Mouse (Mus musculus): ENCODE data around the gene Mlxipl. TPM values are rescaled to one million over a fixed set of nuclear protein-coding genes. Genes with fewer than 3 reads are reported as not detected.
"Not testable (repeated sequence)": the region's sequence is repeated elsewhere in the genome, so short reads cannot be mapped to it uniquely, and the experiment has no call there.

The Mlxipl gene
- polyA plus RNA-seq, 1 experiment from 2014 or later: 0.76 TPM

DNA sequence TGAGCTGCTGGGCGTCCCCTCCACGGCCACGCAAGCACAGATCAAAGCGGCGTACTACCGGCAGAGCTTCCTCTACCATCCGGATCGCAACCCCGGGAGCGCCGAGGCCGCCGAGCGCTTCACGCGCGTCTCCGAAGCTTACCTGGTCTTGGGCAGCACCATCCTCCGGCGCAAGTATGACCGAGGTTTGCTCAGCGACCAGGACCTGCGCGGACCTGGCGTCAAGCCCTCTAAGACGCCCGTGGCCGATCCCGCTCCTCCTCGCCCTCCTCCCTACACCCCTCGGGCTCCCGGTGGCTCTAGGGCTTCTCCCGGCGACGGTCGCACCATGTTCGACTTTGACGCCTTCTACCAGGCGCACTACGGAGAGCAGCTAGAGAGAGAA lies 25.3 kb upstream of the Mlxipl start:
- Histone ChIP-seq H3K9me3 (ENCODE audit: control insufficient read depth, low read length) (no peaks in the 10 kb centered on the region), H3K36me3 (ENCODE audit: control insufficient read depth, insufficient read depth) (peaks cover 9% of the 10 kb centered on the region), H3K4me3 (replicated peaks; ENCODE audit: low read length) (peak overlapping the region; percentile 61), H3K27ac (ENCODE audit: low read length) (peak overlapping the region; percentile 39; the same call in 1 of the 2 replicates), H3K9ac (replicated peaks; ENCODE audit: low read depth, low read length) (peak overlapping the region; percentile 65), H3K4me1 (replicated peaks; ENCODE audit: control insufficient read depth, insufficient read depth, low read length) (peaks cover 19% of the 10 kb centered on the region), H3K27me3 (replicated peaks; ENCODE audit: control insufficient read depth, insufficient read depth, low read length) (no peaks in the 10 kb centered on the region), H3K4me2 (ENCODE audit: low read length) (peak overlapping the region; percentile 87)
- peak; percentile 49 for ATAC-seq
- under 1% methylated on average over 40 of the region's 40 CpGs for whole genome bisulfite sequencing

DNA sequence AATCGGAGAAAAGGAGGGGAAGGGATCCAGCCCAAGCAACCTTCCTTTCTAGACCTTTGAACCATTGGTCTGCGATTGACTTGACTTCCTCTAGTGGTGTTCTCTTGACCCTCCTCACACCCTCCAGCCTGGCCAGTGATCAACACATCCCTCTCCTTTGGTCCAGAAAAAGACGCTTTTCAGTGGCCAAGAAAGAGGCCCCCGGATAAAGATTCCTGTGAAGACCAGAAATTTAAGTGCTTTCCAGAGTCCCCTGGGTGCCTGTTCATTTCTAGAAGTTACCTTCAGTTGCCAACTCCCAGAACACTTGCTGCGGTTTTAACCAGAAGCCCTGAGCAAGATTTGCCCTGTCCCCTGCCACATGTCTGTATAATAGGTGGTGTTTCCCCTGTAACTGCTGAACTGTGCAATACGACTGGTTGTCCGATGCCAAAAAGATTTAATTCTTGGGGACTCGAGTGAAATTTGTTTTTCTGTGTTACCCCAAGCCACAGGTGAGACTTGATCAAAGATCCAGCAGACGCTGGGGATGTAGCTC lies 24.7 kb upstream of the Mlxipl start, which contains the start of gene Bud23:
Bud23 (minus strand) TSS at position 51 of the 538 bp plus-strand sequence.
- Histone ChIP-seq H3K27ac (ENCODE audit: low read length) (peak within 1 kb of the TSS; percentile 39; the same call in 1 of the 2 replicates), H3K9ac (replicated peaks; ENCODE audit: low read depth, low read length) (peak within 1 kb of the TSS; percentile 65), H3K4me1 (replicated peaks; ENCODE audit: control insufficient read depth, insufficient read depth, low read length) (peaks cover 19% of the 10 kb centered on the region), H3K4me3 (replicated peaks; ENCODE audit: low read length) (peak within 1 kb of the TSS; percentile 61), H3K4me2 (ENCODE audit: low read length) (peak within 1 kb of the TSS; percentile 87)
- H3K9me3 ChIP-seq (ENCODE audit: control insufficient read depth, low read length); H3K36me3 ChIP-seq (ENCODE audit: control insufficient read depth, insufficient read depth); H3K27me3 ChIP-seq (replicated peaks; ENCODE audit: control insufficient read depth, insufficient read depth, low read length); ATAC-seq: not testable (repeated sequence)
- 72% methylated on average over 9 of the region's 9 CpGs for WGBS

DNA sequence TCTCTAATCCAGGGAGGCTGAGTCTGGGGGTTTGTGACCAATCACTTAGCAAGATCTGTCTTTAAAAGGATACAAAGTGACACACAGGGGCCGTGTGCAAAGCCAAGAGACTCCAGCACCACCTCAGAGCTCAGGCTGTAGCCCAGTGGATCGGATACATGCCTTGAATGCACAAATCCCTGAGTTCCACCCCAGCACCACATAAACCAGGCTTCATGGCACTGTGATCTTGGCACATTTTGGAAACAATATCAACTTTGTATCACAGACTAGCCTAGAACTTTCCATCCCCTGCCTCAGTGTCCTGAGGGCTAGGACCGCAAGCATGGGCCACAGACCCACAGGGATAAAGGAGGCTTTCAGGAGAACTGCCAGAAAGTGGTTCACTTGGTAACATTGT lies 23.7 kb upstream of the Mlxipl start:
- Histone ChIP-seq H3K4me3 (replicated peaks; ENCODE audit: low read length) (no peak overlapping the region), H3K4me2 (ENCODE audit: low read length) (peak overlapping the region; percentile 6; the same call in 1 of the 2 replicates), H3K27ac (ENCODE audit: low read length) (no peak overlapping the region), H3K36me3 (ENCODE audit: control insufficient read depth, insufficient read depth) (peaks cover 4% of the 10 kb centered on the region; the same call in 1 of the 2 replicates), H3K27me3 (replicated peaks; ENCODE audit: control insufficient read depth, insufficient read depth, low read length) (no peaks in the 10 kb centered on the region), H3K4me1 (replicated peaks; ENCODE audit: control insufficient read depth, insufficient read depth, low read length) (peaks cover 19% of the 10 kb centered on the region), H3K9me3 (ENCODE audit: control insufficient read depth, low read length) (no peaks in the 10 kb centered on the region), H3K9ac (replicated peaks; ENCODE audit: low read depth, low read length) (no peak overlapping the region)
- WGBS: 85% methylated on average over 3 of the region's 3 CpGs
- ATAC-seq: no peak

DNA sequence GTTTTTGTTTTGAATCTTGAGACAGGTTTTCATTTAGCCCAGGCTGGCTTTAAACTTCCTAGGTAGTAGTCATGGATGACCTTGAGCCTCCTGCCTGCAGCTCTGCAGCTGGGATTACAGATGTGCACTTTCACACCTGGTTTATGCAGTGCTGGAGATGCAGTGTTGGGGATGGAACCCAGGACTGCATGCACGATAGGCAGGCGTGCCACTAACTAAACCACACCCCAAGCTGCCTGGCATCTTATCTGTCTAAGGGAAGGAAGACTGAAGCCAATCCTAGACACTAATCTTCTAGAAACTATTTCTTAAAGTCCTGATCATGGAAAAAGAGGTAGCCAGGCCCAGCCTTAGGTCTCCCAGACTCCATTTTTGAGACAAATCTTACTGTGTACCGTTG lies 19.2 kb upstream of the Mlxipl start:
- Histone ChIP-seq H3K4me3 (replicated peaks; ENCODE audit: low read length) (no peak overlapping the region), H3K27me3 (replicated peaks; ENCODE audit: control insufficient read depth, insufficient read depth, low read length) (no peaks in the 10 kb centered on the region), H3K9ac (replicated peaks; ENCODE audit: low read depth, low read length) (no peak overlapping the region), H3K9me3 (ENCODE audit: control insufficient read depth, low read length) (no peaks in the 10 kb centered on the region), H3K27ac (ENCODE audit: low read length) (no peak overlapping the region), H3K4me2 (ENCODE audit: low read length) (no peak overlapping the region), H3K4me1 (replicated peaks; ENCODE audit: control insufficient read depth, insufficient read depth, low read length) (peaks cover 14% of the 10 kb centered on the region), H3K36me3 (ENCODE audit: control insufficient read depth, insufficient read depth) (peaks cover 4% of the 10 kb centered on the region; the same call in 1 of the 2 replicates)
- 93% methylated on average over 3 of the region's 3 CpGs for WGBS
- ATAC-seq: no peak

DNA sequence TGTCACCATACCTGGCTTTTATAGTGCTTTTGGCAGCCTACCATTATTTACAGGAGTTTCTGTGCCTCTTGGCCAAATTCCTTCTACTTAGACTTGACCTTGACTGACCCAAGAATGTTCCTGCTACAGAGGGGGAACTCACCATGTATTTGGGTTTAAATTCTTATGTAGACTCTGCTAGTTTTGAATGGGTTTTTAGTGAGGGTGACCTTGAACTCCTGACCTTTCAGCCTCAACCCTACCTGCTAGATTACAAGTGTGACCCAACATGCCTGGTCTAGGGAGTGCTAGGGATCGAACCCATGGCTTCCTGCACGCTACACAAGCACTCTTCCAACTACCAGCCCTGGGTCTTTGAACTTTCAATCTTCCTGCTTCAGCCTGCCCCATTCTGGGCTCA lies 17.6 kb upstream of the Mlxipl start:
- H3K9ac ChIP-seq (replicated peaks; ENCODE audit: low read depth, low read length): no peak overlapping the region
- no peak for ATAC-seq
- peaks cover 4% of the 10 kb centered on the region; the same call in 1 of the 2 replicates for H3K36me3 ChIP-seq (ENCODE audit: control insufficient read depth, insufficient read depth)

DNA sequence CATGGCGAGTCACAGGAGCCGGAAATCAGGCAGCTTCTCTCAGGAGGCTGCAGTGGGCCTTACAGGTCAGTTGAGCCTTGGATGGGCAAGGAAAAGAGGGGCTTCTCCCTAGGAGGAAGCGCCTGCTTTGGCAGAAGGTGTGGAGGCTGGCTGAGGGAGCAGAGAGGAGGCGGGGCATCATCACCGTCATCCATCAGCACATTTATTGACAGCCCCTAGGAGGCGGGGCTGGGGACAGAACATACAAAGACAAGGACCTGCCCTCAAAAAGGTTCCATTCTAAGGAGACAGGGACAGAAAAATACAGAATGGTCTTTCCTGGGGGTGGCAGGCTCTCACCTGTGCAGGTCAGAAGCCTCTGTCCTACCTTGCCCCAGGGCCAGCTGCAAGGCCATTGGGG lies 17.0 kb upstream of the Mlxipl start:
- no peak for ATAC-seq
- Histone ChIP-seq H3K4me1 (replicated peaks; ENCODE audit: control insufficient read depth, insufficient read depth, low read length) (peaks cover 20% of the 10 kb centered on the region), H3K27ac (ENCODE audit: low read length) (no peak overlapping the region), H3K27me3 (replicated peaks; ENCODE audit: control insufficient read depth, insufficient read depth, low read length) (no peaks in the 10 kb centered on the region), H3K4me2 (ENCODE audit: low read length) (no peak overlapping the region), H3K9me3 (ENCODE audit: control insufficient read depth, low read length) (no peaks in the 10 kb centered on the region), H3K9ac (replicated peaks; ENCODE audit: low read depth, low read length) (no peak overlapping the region), H3K36me3 (ENCODE audit: control insufficient read depth, insufficient read depth) (0 out of 2 replicates have a peak, but pooled peaks cover 4% of the 10 kb centered on the region), H3K4me3 (replicated peaks; ENCODE audit: low read length) (no peak overlapping the region)
- 73% methylated on average over 6 of the region's 6 CpGs for WGBS

More for the DNA sequence above, 17.6 kb upstream of the Mlxipl start:
- H3K27me3 ChIP-seq (replicated peaks; ENCODE audit: control insufficient read depth, insufficient read depth, low read length): no peaks in the 10 kb centered on the region
- H3K4me2 ChIP-seq (ENCODE audit: low read length): no peak overlapping the region
- no peak overlapping the region for H3K4me3 ChIP-seq (replicated peaks; ENCODE audit: low read length)
- WGBS: 84% methylated on average over 2 of the region's 2 CpGs
- peaks cover 19% of the 10 kb centered on the region for H3K4me1 ChIP-seq (replicated peaks; ENCODE audit: control insufficient read depth, insufficient read depth, low read length)
- no peaks in the 10 kb centered on the region for H3K9me3 ChIP-seq (ENCODE audit: control insufficient read depth, low read length)
- no peak overlapping the region for H3K27ac ChIP-seq (ENCODE audit: low read length)

DNA sequence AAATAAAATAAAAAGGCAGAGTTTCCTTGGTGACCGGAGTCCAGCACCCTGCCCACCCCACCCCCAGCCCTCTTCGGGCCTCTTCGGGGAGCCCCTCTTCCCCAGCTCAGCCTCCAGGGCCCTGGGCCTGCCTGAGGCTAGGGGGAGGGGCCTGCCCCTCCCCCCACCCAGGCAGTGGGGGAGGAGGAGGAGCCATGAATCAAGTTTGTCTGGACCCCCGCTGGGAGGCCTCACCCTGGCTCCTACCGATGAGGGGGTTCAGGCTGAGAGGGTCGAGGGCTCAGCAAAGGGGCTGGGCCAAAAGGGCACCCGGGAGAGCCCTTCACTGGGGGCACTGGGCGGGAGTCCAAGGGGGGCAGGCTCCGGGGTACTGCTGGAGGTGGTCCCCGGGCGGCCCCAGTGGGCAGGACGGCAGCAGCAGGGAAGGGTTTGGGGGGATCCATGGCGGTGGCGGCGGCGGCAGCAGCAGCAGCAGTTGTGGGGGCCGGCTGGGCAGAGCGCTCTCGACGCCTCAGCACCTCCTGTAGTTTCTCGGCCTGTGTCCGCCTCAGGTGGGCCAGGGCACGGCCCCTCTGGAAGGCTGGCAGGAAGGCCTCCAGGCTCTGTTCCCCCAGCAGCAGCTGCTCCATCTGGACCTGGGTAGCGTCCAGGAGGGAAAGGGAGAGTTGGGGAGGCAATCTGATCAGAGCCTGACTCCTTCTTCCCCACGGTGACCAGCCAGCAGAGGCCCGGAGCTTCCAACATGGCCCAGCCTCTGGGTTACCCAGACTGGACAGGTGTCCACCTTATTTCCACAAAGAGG lies 16.1 kb upstream of the Mlxipl start:
- Histone ChIP-seq H3K36me3 (ENCODE audit: control insufficient read depth, insufficient read depth) (no peaks in the 10 kb centered on the region), H3K27ac (ENCODE audit: low read length) (no peak overlapping the region), H3K27me3 (replicated peaks; ENCODE audit: control insufficient read depth, insufficient read depth, low read length) (no peaks in the 10 kb centered on the region), H3K4me3 (replicated peaks; ENCODE audit: low read length) (no peak overlapping the region), H3K9me3 (ENCODE audit: control insufficient read depth, low read length) (no peaks in the 10 kb centered on the region), H3K4me2 (ENCODE audit: low read length) (no peak overlapping the region), H3K4me1 (replicated peaks; ENCODE audit: control insufficient read depth, insufficient read depth, low read length) (peaks cover 22% of the 10 kb centered on the region), H3K9ac (replicated peaks; ENCODE audit: low read depth, low read length) (no peak overlapping the region)
- ATAC-seq: no peak
- WGBS: 19% methylated on average over 26 of the region's 26 CpGs

DNA sequence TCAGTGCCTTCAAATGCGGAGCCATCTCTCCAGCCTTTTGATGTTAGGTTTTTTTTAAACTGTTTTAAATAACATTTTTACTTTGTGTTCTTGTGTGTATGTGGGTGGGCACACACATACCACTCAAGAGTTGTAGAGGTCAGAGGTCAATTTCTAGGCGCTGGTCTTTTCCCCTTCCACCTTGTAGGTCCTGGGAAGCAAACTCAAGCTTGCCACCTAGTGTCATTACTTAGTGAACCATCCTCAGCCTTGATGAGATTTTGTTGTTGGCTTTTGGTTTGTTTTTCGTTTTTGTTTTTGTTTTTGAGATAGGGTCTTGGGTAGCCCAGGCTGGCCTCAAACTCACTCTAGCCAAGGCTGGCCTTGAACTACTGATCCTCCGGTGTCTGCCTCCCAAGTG lies 14.0 kb upstream of the Mlxipl start:
- H3K4me2 ChIP-seq (ENCODE audit: low read length): no peak overlapping the region
- H3K36me3 ChIP-seq (ENCODE audit: control insufficient read depth, insufficient read depth): no peaks in the 10 kb centered on the region
- no peaks in the 10 kb centered on the region for H3K27me3 ChIP-seq (replicated peaks; ENCODE audit: control insufficient read depth, insufficient read depth, low read length)
- H3K9me3 ChIP-seq (ENCODE audit: control insufficient read depth, low read length): no peaks in the 10 kb centered on the region
- no peak overlapping the region for H3K27ac ChIP-seq (ENCODE audit: low read length)
- no peak overlapping the region for H3K9ac ChIP-seq (replicated peaks; ENCODE audit: low read depth, low read length)
- peaks cover 23% of the 10 kb centered on the region for H3K4me1 ChIP-seq (replicated peaks; ENCODE audit: control insufficient read depth, insufficient read depth, low read length)
- no peak for ATAC-seq
- no peak overlapping the region for H3K4me3 ChIP-seq (replicated peaks; ENCODE audit: low read length)
- WGBS: 71% methylated on average over 4 of the region's 4 CpGs

DNA sequence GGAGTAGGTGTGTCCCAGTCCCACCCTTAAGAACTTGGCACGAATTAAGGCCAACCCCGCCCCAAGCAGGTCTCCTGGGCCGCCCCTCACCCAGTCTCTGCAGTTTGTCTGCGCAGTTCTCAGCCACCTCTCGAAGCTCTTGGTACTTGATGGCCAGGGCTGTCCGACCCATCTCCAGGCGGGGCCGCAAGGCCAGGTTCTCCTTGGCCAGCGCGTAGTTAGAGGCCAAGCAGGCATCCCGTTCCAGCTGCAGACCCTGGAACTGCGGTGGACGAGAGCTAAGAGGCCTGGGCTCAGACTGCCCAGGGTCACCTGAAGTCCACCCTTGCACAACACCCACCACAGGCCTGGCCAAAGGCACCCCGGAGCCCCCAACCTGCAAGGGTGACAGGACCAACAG lies 13.3 kb upstream of the Mlxipl start:
- Histone ChIP-seq H3K9me3 (ENCODE audit: control insufficient read depth, low read length) (no peaks in the 10 kb centered on the region), H3K36me3 (ENCODE audit: control insufficient read depth, insufficient read depth) (no peaks in the 10 kb centered on the region), H3K4me1 (replicated peaks; ENCODE audit: control insufficient read depth, insufficient read depth, low read length) (peaks cover 23% of the 10 kb centered on the region), H3K27me3 (replicated peaks; ENCODE audit: control insufficient read depth, insufficient read depth, low read length) (no peaks in the 10 kb centered on the region), H3K27ac (ENCODE audit: low read length) (no peak overlapping the region), H3K4me2 (ENCODE audit: low read length) (peak overlapping the region; percentile 75), H3K4me3 (replicated peaks; ENCODE audit: low read length) (peak overlapping the region; percentile 71), H3K9ac (replicated peaks; ENCODE audit: low read depth, low read length) (no peak overlapping the region)
- 90% methylated on average over 14 of the region's 14 CpGs for WGBS
- ATAC-seq: no peak
